Comparison of ENCODE assay signal across 9 mouse cellular contexts in genomic region chr2:181457831-181458230, GRCm38 (mm10). TPM values are rescaled to one million over a fixed set of nuclear protein-coding genes. Genes with fewer than 3 reads are reported as not detected.
DNase-seq lines count a peak whose midpoint lies in the region; ATAC-seq lines count a peak whose summit lies in the region.
"Had no signal": no experiment of that assay in that cellular context is flagged by ENCODE, and none has a peak within 500 bp of the region (broad histone marks: within the 10 kb centered on the region; RNA-seq: fewer than 3 reads in every experiment).

No protein-coding gene starts in this region.

- no peak overlapping the region for H3K27ac ChIP-seq in heart, embryonic 16.5 days (ENCODE audit: low read length)
- H3K27ac ChIP-seq in liver, embryonic 12.5 days, result no peak overlapping the region
- H3K27ac ChIP-seq in stomach, embryonic 15.5 days, result no peak overlapping the region
- H3K27ac ChIP-seq: macrophage had no signal

- H3K4me2 ChIP-seq in heart, embryonic 16.5 days (ENCODE audit: low read depth, low read length), result peak overlapping the region; percentile 99
- peak overlapping the region; percentile 100 for H3K4me2 ChIP-seq in liver, embryonic 12.5 days
- peak overlapping the region; percentile 99 for H3K4me2 ChIP-seq in stomach, embryonic 15.5 days

- peak overlapping the region; percentile 82 for H3K4me3 ChIP-seq in heart, embryonic 16.5 days (ENCODE audit: low read length)
- peak overlapping the region; percentile 99 for H3K4me3 ChIP-seq in liver, embryonic 12.5 days
- peak overlapping the region; percentile 97 for H3K4me3 ChIP-seq in stomach, embryonic 15.5 days (replicated peaks)

- peak overlapping the region; percentile 87 for H3K9ac ChIP-seq in heart, embryonic 16.5 days (ENCODE audit: low read length)
- H3K9ac ChIP-seq in liver, embryonic 12.5 days, result peak overlapping the region; percentile 97
- no peak overlapping the region for H3K9ac ChIP-seq in stomach, embryonic 15.5 days

- H3K36me3 ChIP-seq in heart, embryonic 16.5 days (ENCODE audit: control insufficient read depth, insufficient read depth), result no peaks in the 10 kb centered on the region
- peaks cover 9% of the 10 kb centered on the region; the same call in 1 of the 2 replicates for H3K36me3 ChIP-seq in liver, embryonic 12.5 days
- no peaks in the 10 kb centered on the region for H3K36me3 ChIP-seq in stomach, embryonic 15.5 days

- no peaks in the 10 kb centered on the region; the same call in 1 of the 2 replicates for H3K9me3 ChIP-seq in heart, embryonic 16.5 days (replicated peaks; ENCODE audit: control insufficient read depth, low read length)
- no peaks in the 10 kb centered on the region for H3K9me3 ChIP-seq in liver, embryonic 12.5 days (replicated peaks)
- no peaks in the 10 kb centered on the region for H3K9me3 ChIP-seq in stomach, embryonic 15.5 days

- DNase-seq in left cerebral cortex, adult 18-20 months (ENCODE audit: low spot score in 2 of 2), result peak; percentile 19
- no peak for DNase-seq in left cerebral cortex, adult 8-10 months (ENCODE audit: low spot score in 2 of 2)
- peak; percentile 51 for DNase-seq in embryo, embryonic 10.5 days (ENCODE audit: low spot score)
- no peak for DNase-seq in thymus, postnatal 25 days
- no peak for DNase-seq in urinary bladder, postnatal 36 days (ENCODE audit: low spot score in 2 of 2)

- no peak for ATAC-seq in heart, embryonic 16.5 days (replicated peaks; ENCODE audit: extremely low read depth, insufficient read depth, low FRiP score)
- no peak for ATAC-seq in liver, embryonic 12.5 days
- no peak for ATAC-seq in stomach, embryonic 15.5 days (ENCODE audit: insufficient read depth, low FRiP score, low read depth)

- peaks cover 12% of the 10 kb centered on the region for H3K4me1 ChIP-seq in heart, embryonic 16.5 days (ENCODE audit: control insufficient read depth, insufficient read depth, low read length)
- peaks cover 64% of the 10 kb centered on the region for H3K4me1 ChIP-seq in liver, embryonic 12.5 days
- H3K4me1 ChIP-seq in stomach, embryonic 15.5 days, result peaks cover 22% of the 10 kb centered on the region

- H3K27me3 ChIP-seq in heart, embryonic 16.5 days (ENCODE audit: control insufficient read depth, insufficient read depth, low read length), result peaks cover 3% of the 10 kb centered on the region; the same call in 1 of the 2 replicates
- 0 out of 2 replicates have a peak, but pooled peaks cover 4% of the 10 kb centered on the region for H3K27me3 ChIP-seq in liver, embryonic 12.5 days (replicated peaks)
- H3K27me3 ChIP-seq in stomach, embryonic 15.5 days (replicated peaks), result no peaks in the 10 kb centered on the region

- WGBS in heart, embryonic 16.5 days, result 6% methylated on average over 15 of the region's 15 CpGs
- WGBS in liver, embryonic 12.5 days (ENCODE audit: insufficient replicate concordance), result 8% methylated on average over 15 of the region's 15 CpGs
- 6% methylated on average over 15 of the region's 15 CpGs for WGBS in stomach, embryonic 15.5 days

RNA-seq across cellular contexts. Expression of gene Zbtb46, which starts 1.4 kb away (rescaled TPM):
- 10 to 100 TPM; 13.8 to 15.3 TPM for total RNA-seq in left cerebral cortex, adult 18-20 months (2021)
- total RNA-seq in left cerebral cortex, adult 8-10 months (2022), result 10 to 100 TPM; 10.9 to 11.9 (median 11.4) TPM
- 9.8 and 10.3 TPM in 2 replicates for polyA plus RNA-seq in heart, embryonic 16.5 days (2015; fragmentation: Nextera tagmentation; extraction: Ambion mirVana)
- 15.5 and 16.9 TPM in 2 replicates for polyA plus RNA-seq in liver, embryonic 12.5 days (2016; fragmentation: Nextera tagmentation; extraction: Ambion mirVana)
- 9.7 and 10.0 TPM in 2 replicates for polyA plus RNA-seq in stomach, embryonic 15.5 days (2015; fragmentation: Nextera tagmentation; extraction: Ambion mirVana)

RNA-seq across cellular contexts. Expression of gene Abhd16b, which starts 35.2 kb away (rescaled TPM):
- total RNA-seq in left cerebral cortex, adult 18-20 months (2021), result not detected
- total RNA-seq in left cerebral cortex, adult 8-10 months (2022), result not detected
- 0.17 and 0.19 TPM in 2 replicates for polyA plus RNA-seq in heart, embryonic 16.5 days (2015; fragmentation: Nextera tagmentation; extraction: Ambion mirVana)
- 0.12 TPM in 1 of 2 replicates, not detected in the other for polyA plus RNA-seq in liver, embryonic 12.5 days (2016; fragmentation: Nextera tagmentation; extraction: Ambion mirVana)
- 0.17 and 0.23 TPM in 2 replicates for polyA plus RNA-seq in stomach, embryonic 15.5 days (2015; fragmentation: Nextera tagmentation; extraction: Ambion mirVana)
- polyA plus RNA-seq: macrophage had no signal

RNA-seq across cellular contexts. Expression of gene Tpd52l2, which starts 39.1 kb away (rescaled TPM):
- total RNA-seq in left cerebral cortex, adult 18-20 months (2021), result 10 to 100 TPM; 77.5 to 82.8 TPM
- 10 to 100 TPM; 71.5 to 81.3 (median 74.0) TPM for total RNA-seq in left cerebral cortex, adult 8-10 months (2022)
- 123 and 125 TPM in 2 replicates for polyA plus RNA-seq in heart, embryonic 16.5 days (2015; fragmentation: Nextera tagmentation; extraction: Ambion mirVana)
- polyA plus RNA-seq in liver, embryonic 12.5 days (2016; fragmentation: Nextera tagmentation; extraction: Ambion mirVana), result 93.4 and 95.8 TPM in 2 replicates
- 136 and 140 TPM in 2 replicates for polyA plus RNA-seq in stomach, embryonic 15.5 days (2015; fragmentation: Nextera tagmentation; extraction: Ambion mirVana)

Comparison
In these comparisons a context has a peak if more than half of its experiments do, and no peak if none do; other contexts are left out.
1. DNase-seq: peak in left cerebral cortex, adult 18-20 months (2 of 2) and embryo, embryonic 10.5 days (single experiment); none in left cerebral cortex, adult 8-10 months (0 of 2), thymus, postnatal 25 days (single experiment) and urinary bladder, postnatal 36 days (0 of 2).
2. Peak in every context shown above with its lines, with median percentiles within 50 percentile points of each other: H3K4me2 ChIP-seq and H3K4me3 ChIP-seq.